20 mouse cellular contexts compared by ENCODE assay signal in genomic region chr4:106703956-106704355, GRCm38 (mm10). TPM values are rescaled to one million over a fixed set of nuclear protein-coding genes. Genes with fewer than 3 reads are reported as not detected.
DNase-seq lines count a peak whose midpoint lies in the region; ATAC-seq and TF ChIP-seq lines count a peak whose summit lies in the region.
"Had no signal": no experiment of that assay in that cellular context is flagged by ENCODE, and none has a peak within 500 bp of the region (broad histone marks: within the 10 kb centered on the region; RNA-seq: fewer than 3 reads in every experiment).

No protein-coding gene starts in this region.

- no peak overlapping the region for H3K4me3 ChIP-seq in forebrain, embryonic 10.5 days
- no peak overlapping the region for H3K4me3 ChIP-seq in forebrain, embryonic 16.5 days (replicated peaks; ENCODE audit: low read length)
- H3K4me3 ChIP-seq in left cerebral cortex, adult 2 months = no peak overlapping the region
- no peak overlapping the region for H3K4me3 ChIP-seq in forebrain, embryonic 15.5 days
- no peak overlapping the region for H3K4me3 ChIP-seq in neural tube, embryonic 13.5 days
- H3K4me3 ChIP-seq: embryonic facial prominence, embryonic 13.5 days; midbrain, embryonic 12.5 days had no signal

- 0 out of 2 replicates have a peak overlapping the region, but pooled peaks have one; percentile 20 for H3K27ac ChIP-seq in forebrain, embryonic 10.5 days
- H3K27ac ChIP-seq in forebrain, embryonic 16.5 days (ENCODE audit: low read length) = no peak overlapping the region
- peak overlapping the region; percentile 81 for H3K27ac ChIP-seq in left cerebral cortex, adult 2 months
- peak overlapping the region; percentile 81 for H3K27ac ChIP-seq in forebrain, embryonic 15.5 days (replicated peaks)
- peak overlapping the region; percentile 78 for H3K27ac ChIP-seq in neural tube, embryonic 13.5 days (replicated peaks)
- H3K27ac ChIP-seq: embryonic facial prominence, embryonic 13.5 days; liver, embryonic 14.5 days; midbrain, embryonic 12.5 days had no signal

- no peak overlapping the region for H3K9ac ChIP-seq in forebrain, embryonic 16.5 days (replicated peaks; ENCODE audit: low read depth, low read length)
- no peak overlapping the region for H3K9ac ChIP-seq in forebrain, embryonic 15.5 days (replicated peaks)
- H3K9ac ChIP-seq in neural tube, embryonic 13.5 days = no peak overlapping the region
- H3K9ac ChIP-seq: embryonic facial prominence, embryonic 13.5 days; liver, embryonic 14.5 days; midbrain, embryonic 12.5 days had no signal

- no peaks in the 10 kb centered on the region for H3K9me3 ChIP-seq in forebrain, embryonic 10.5 days
- no peaks in the 10 kb centered on the region for H3K9me3 ChIP-seq in forebrain, embryonic 16.5 days (ENCODE audit: control insufficient read depth, low read length)
- no peaks in the 10 kb centered on the region for H3K9me3 ChIP-seq in forebrain, embryonic 15.5 days
- H3K9me3 ChIP-seq in neural tube, embryonic 13.5 days = no peaks in the 10 kb centered on the region
- H3K9me3 ChIP-seq: embryonic facial prominence, embryonic 13.5 days; midbrain, embryonic 12.5 days had no signal

- intact Hi-C loops in left cerebral cortex, adult 2 months (cut with DNase I) = loop anchor here (10.0 kb wide), 1 partner anchor 229 kb away; no protein-coding TSS in a partner anchor

- H3K27me3 ChIP-seq in forebrain, embryonic 10.5 days (ENCODE audit: poor library complexity, severe bottlenecking) = peaks cover 13% of the 10 kb centered on the region
- no peaks in the 10 kb centered on the region for H3K27me3 ChIP-seq in forebrain, embryonic 16.5 days (replicated peaks; ENCODE audit: control insufficient read depth, insufficient read depth, low read length)
- no peaks in the 10 kb centered on the region for H3K27me3 ChIP-seq in forebrain, embryonic 15.5 days
- H3K27me3 ChIP-seq in neural tube, embryonic 13.5 days = no peaks in the 10 kb centered on the region
- H3K27me3 ChIP-seq: embryonic facial prominence, embryonic 13.5 days had no signal

- no peak overlapping the region for H3K4me2 ChIP-seq in forebrain, embryonic 16.5 days (ENCODE audit: low read length)
- no peak overlapping the region for H3K4me2 ChIP-seq in forebrain, embryonic 15.5 days (replicated peaks)
- no peak overlapping the region for H3K4me2 ChIP-seq in neural tube, embryonic 13.5 days
- H3K4me2 ChIP-seq: embryonic facial prominence, embryonic 13.5 days; midbrain, embryonic 12.5 days had no signal

- peaks cover 51% of the 10 kb centered on the region for H3K4me1 ChIP-seq in forebrain, embryonic 10.5 days
- peaks cover 30% of the 10 kb centered on the region for H3K4me1 ChIP-seq in forebrain, embryonic 16.5 days (replicated peaks; ENCODE audit: control insufficient read depth, insufficient read depth, low read length)
- peaks cover 35% of the 10 kb centered on the region for H3K4me1 ChIP-seq in forebrain, embryonic 15.5 days
- peaks cover 52% of the 10 kb centered on the region for H3K4me1 ChIP-seq in neural tube, embryonic 13.5 days (replicated peaks)

- TF ChIP-seq CTCF in left cerebral cortex, adult 2 months (IDR thresholded peaks at IDR 0.05) = no peak

- 93% methylated on average over 10 of the region's 10 CpGs for WGBS in forebrain, embryonic 10.5 days
- 70% methylated on average over 10 of the region's 10 CpGs for WGBS in forebrain, embryonic 16.5 days
- WGBS in forebrain, embryonic 15.5 days = 82% methylated on average over 10 of the region's 10 CpGs
- 78% methylated on average over 10 of the region's 10 CpGs for WGBS in neural tube, embryonic 13.5 days

- H3K36me3 ChIP-seq in forebrain, embryonic 10.5 days (replicated peaks) = no peaks in the 10 kb centered on the region
- H3K36me3 ChIP-seq in forebrain, embryonic 16.5 days (ENCODE audit: control insufficient read depth, insufficient read depth) = no peaks in the 10 kb centered on the region
- H3K36me3 ChIP-seq in forebrain, embryonic 15.5 days = no peaks in the 10 kb centered on the region
- H3K36me3 ChIP-seq in neural tube, embryonic 13.5 days = no peaks in the 10 kb centered on the region
- H3K36me3 ChIP-seq: embryonic facial prominence, embryonic 13.5 days; midbrain, embryonic 12.5 days had no signal

- no peak for ATAC-seq in forebrain, embryonic 16.5 days
- ATAC-seq in forebrain, embryonic 15.5 days (replicated peaks) = no peak
- ATAC-seq in neural tube, embryonic 13.5 days (ENCODE audit: low read depth) = no peak
- ATAC-seq: activated CD4-positive, CD25-positive, alpha-beta regulatory T cell, adult 4 months; intestine, embryonic 16.5 days; lung, postnatal 0 days had no signal

- no peak for DNase-seq in forebrain, embryonic 10.5 days (ENCODE audit: extremely low spot score, low spot score)
- no peak for DNase-seq in left cerebral cortex, adult 2 months (ENCODE audit: extremely low spot score in 1 of 2, low spot score in 2 of 2)
- no peak for DNase-seq in left cerebral cortex, adult 9 months (ENCODE audit: low spot score in 2 of 2)
- no peak for DNase-seq in urinary bladder, adult 18-20 months (ENCODE audit: low spot score in 2 of 2)
- DNase-seq in ovary, postnatal 10 days (ENCODE audit: low spot score) = no peak
- DNase-seq: adrenal gland, postnatal 36 days; gastrocnemius, postnatal 14 days; spleen, adult 18-20 months; thymus, postnatal 36 days had no signal

RNA-seq across cellular contexts. Expression of gene Ttc4, which starts 25.2 kb away (rescaled TPM):
- polyA plus RNA-seq in forebrain, embryonic 10.5 days (2016; fragmentation: Nextera tagmentation; extraction: Ambion mirVana) = 105 and 114 TPM in 2 replicates
- 133 and 152 TPM in 2 replicates for polyA plus RNA-seq in forebrain, embryonic 16.5 days (2015; fragmentation: Nextera tagmentation; extraction: Ambion mirVana)
- total RNA-seq in left cerebral cortex, adult 2 months (2021) = 10 to 100 TPM; 44.8 to 47.7 TPM
- polyA plus RNA-seq in forebrain, embryonic 15.5 days (2015; fragmentation: Nextera tagmentation; extraction: Ambion mirVana) = 121 and 124 TPM in 2 replicates
- polyA plus RNA-seq in neural tube, embryonic 13.5 days (2015; fragmentation: Nextera tagmentation; extraction: Ambion mirVana) = 109 and 119 TPM in 2 replicates

RNA-seq across cellular contexts. Expression of gene Mroh7, which starts 26.8 kb away (rescaled TPM):
- 0.06 and 0.12 TPM in 2 replicates for polyA plus RNA-seq in forebrain, embryonic 10.5 days (2016; fragmentation: Nextera tagmentation; extraction: Ambion mirVana)
- 0.29 and 0.38 TPM in 2 replicates for polyA plus RNA-seq in forebrain, embryonic 16.5 days (2015; fragmentation: Nextera tagmentation; extraction: Ambion mirVana)
- total RNA-seq in left cerebral cortex, adult 2 months (2021) = 1 to 10 TPM; 3.1 to 4.6 TPM
- polyA plus RNA-seq in forebrain, embryonic 15.5 days (2015; fragmentation: Nextera tagmentation; extraction: Ambion mirVana) = 0.20 and 0.87 TPM in 2 replicates
- 0.54 and 0.61 TPM in 2 replicates for polyA plus RNA-seq in neural tube, embryonic 13.5 days (2015; fragmentation: Nextera tagmentation; extraction: Ambion mirVana)
- polyA plus RNA-seq: activated CD4-positive, CD25-positive, alpha-beta regulatory T cell, adult 4 months; limb, embryonic 11.5 days had no signal

RNA-seq across cellular contexts. Expression of gene Fam151a, which starts 29.7 kb away (rescaled TPM):
- 0.09 TPM in 1 of 2 replicates, not detected in the other for polyA plus RNA-seq in forebrain, embryonic 10.5 days (2016; fragmentation: Nextera tagmentation; extraction: Ambion mirVana)
- not detected in 2 replicates for polyA plus RNA-seq in forebrain, embryonic 16.5 days (2015; fragmentation: Nextera tagmentation; extraction: Ambion mirVana)
- not detected for total RNA-seq in left cerebral cortex, adult 2 months (2021)
- polyA plus RNA-seq in forebrain, embryonic 15.5 days (2015; fragmentation: Nextera tagmentation; extraction: Ambion mirVana) = not detected in 2 replicates
- polyA plus RNA-seq in neural tube, embryonic 13.5 days (2015; fragmentation: Nextera tagmentation; extraction: Ambion mirVana) = not detected in 2 replicates
- total RNA-seq: gastrocnemius, postnatal 14 days; layer of hippocampus, postnatal 14 days had no signal
- polyA plus RNA-seq: activated CD4-positive, CD25-positive, alpha-beta regulatory T cell, adult 4 months; embryonic facial prominence, embryonic 13.5 days; midbrain, embryonic 12.5 days had no signal

RNA-seq across cellular contexts. Expression of gene Pars2, which starts 53.1 kb away (rescaled TPM):
- polyA plus RNA-seq in forebrain, embryonic 10.5 days (2016; fragmentation: Nextera tagmentation; extraction: Ambion mirVana) = 14.9 and 19.7 TPM in 2 replicates
- 12.6 and 12.8 TPM in 2 replicates for polyA plus RNA-seq in forebrain, embryonic 16.5 days (2015; fragmentation: Nextera tagmentation; extraction: Ambion mirVana)
- total RNA-seq in left cerebral cortex, adult 2 months (2021) = 1 to 10 TPM; 6.1 to 6.3 TPM
- polyA plus RNA-seq in forebrain, embryonic 15.5 days (2015; fragmentation: Nextera tagmentation; extraction: Ambion mirVana) = 12.6 and 14.2 TPM in 2 replicates
- polyA plus RNA-seq in neural tube, embryonic 13.5 days (2015; fragmentation: Nextera tagmentation; extraction: Ambion mirVana) = 8.7 and 9.7 TPM in 2 replicates
